Mouse (Mus musculus) CH12F3 (cell line): ENCODE measurements around the gene Rilp.

Experiments used
- in situ Hi-C: fragments of 300-500 bp; cut with MboI; formaldehyde crosslinking; loops from 2 replicates; pipeline ENCODE4 v1.14.3; 2020; ENCODE audit warnings: low sequenced_read_pairs

Gene Rilp

GRCm38 (mm10) chr11:75487496-75487895 lies 22.4 kb upstream of the Rilp start:
- in situ Hi-C loops, result no loop called here

GRCm38 (mm10) chr11:75494296-75495049 lies 15.4 kb upstream of the Rilp start:
- in situ Hi-C loops, result no loop called here

GRCm38 (mm10) chr11:75498126-75498525 lies 11.8 kb upstream of the Rilp start:
- in situ Hi-C loops, result no loop called here

- in situ Hi-C loops, result no loop called here
These were observed 1.7 kb upstream of the Rilp start for GRCm38 (mm10) chr11:75508162-75508561.

GRCm38 (mm10) chr11:75508904-75509303 lies 990 bp upstream of the Rilp start:
- in situ Hi-C loops, result no loop called here

GRCm38 (mm10) chr11:75510627-75510993 lies 716 bp downstream of the Rilp start:
- in situ Hi-C loops, result no loop called here

- in situ Hi-C loops, result no loop called here
These were observed 1.3 kb downstream of the Rilp start for GRCm38 (mm10) chr11:75511213-75511612.

- in situ Hi-C loops, result no loop called here
These were observed 2.6 kb downstream of the Rilp start for GRCm38 (mm10) chr11:75512301-75513018.

GRCm38 (mm10) chr11:75513336-75513735 lies 3.4 kb downstream of the Rilp start, which contains the start of gene Scarf1:
Gene Scarf1 (plus strand): TSS chr11:75513540.
- in situ Hi-C loops, result no loop called here

- in situ Hi-C loops, result no loop called here
These were observed 5.3 kb downstream of the Rilp start for GRCm38 (mm10) chr11:75515186-75515585.

GRCm38 (mm10) chr11:75519834-75520633 lies 10.1 kb downstream of the Rilp start:
- in situ Hi-C loops, result no loop called here

GRCm38 (mm10) chr11:75521609-75522008 lies 11.7 kb downstream of the Rilp start:
- in situ Hi-C loops, result no loop called here

GRCm38 (mm10) chr11:75522793-75523192 lies 12.9 kb downstream of the Rilp start:
- in situ Hi-C loops, result no loop called here

GRCm38 (mm10) chr11:75525531-75526125 lies 15.7 kb downstream of the Rilp start:
- in situ Hi-C loops, result no loop called here

- in situ Hi-C loops, result no loop called here
These were observed 17.0 kb downstream of the Rilp start for GRCm38 (mm10) chr11:75526943-75527342.

GRCm38 (mm10) chr11:75529771-75530170 lies 19.9 kb downstream of the Rilp start:
- in situ Hi-C loops, result loop anchor here (5.0 kb wide), 1 partner anchor 43 kb away; no protein-coding TSS in a partner anchor

- in situ Hi-C loops, result loop anchor here (5.0 kb wide), 1 partner anchor 42 kb away; no protein-coding TSS in a partner anchor
These were observed 20.4 kb downstream of the Rilp start for GRCm38 (mm10) chr11:75530325-75530724.

- in situ Hi-C loops, result loop anchor here (5.0 kb wide), 1 partner anchor 41 kb away; no protein-coding TSS in a partner anchor
These were observed 21.0 kb downstream of the Rilp start for GRCm38 (mm10) chr11:75530845-75531373.

GRCm38 (mm10) chr11:75531469-75532242 lies 21.8 kb downstream of the Rilp start, which contains the start of gene Slc43a2:
Gene Slc43a2 (plus strand): TSS chr11:75531694.
- in situ Hi-C loops, result loop anchor here (5.0 kb wide), 1 partner anchor 41 kb away; no protein-coding TSS in a partner anchor
